Mouse (Mus musculus) neural tube, embryonic 14.5 days (tissue): ENCODE results near the gene Cxcl14. TPM values are rescaled to one million over a fixed set of nuclear protein-coding genes. Genes with fewer than 3 reads are reported as not detected.

Experiments used
- ATAC-seq: fragments of 200-750 bp; cut with Nextera tagmentation; 2 replicates; pipeline ENCODE4 v1.8.0; 2017; ENCODE audit warnings: low read depth, mild to moderate bottlenecking, moderate TSS enrichment, moderate library complexity
- H3K27ac ChIP-seq: fragments of 300-500 bp; sonication (generic); 2 replicates; pipeline ENCODE4 v1.5.1; 2014; ENCODE audit warnings: low read depth, mild to moderate bottlenecking, control low read depth, low read length, moderate library complexity, mixed read lengths
- H3K27me3 ChIP-seq: fragments of 300-500 bp; sonication (generic); 2 replicates; pipeline ENCODE4 v1.6.1; 2014; ENCODE audit warnings: low read length; ENCODE audit not compliant: control insufficient read depth, insufficient read depth
- H3K36me3 ChIP-seq: fragments of 300-500 bp; sonication (generic); 2 replicates; pipeline ENCODE4 v1.6.1; 2014; ENCODE audit warnings: low read length, mixed read lengths; ENCODE audit not compliant: control insufficient read depth, insufficient read depth
- H3K4me1 ChIP-seq: fragments of 300-500 bp; sonication (generic); 2 replicates; pipeline ENCODE4 v1.6.1; 2014; ENCODE audit warnings: low read length; ENCODE audit not compliant: control insufficient read depth, insufficient read depth
- H3K4me2 ChIP-seq: fragments of 300-500 bp; sonication (generic); 2 replicates; pipeline ENCODE4 v1.6.1; 2014; ENCODE audit warnings: mild to moderate bottlenecking, low read depth, low read length, control low read depth
- H3K4me3 ChIP-seq: fragments of 300-500 bp; sonication (generic); 2 replicates; pipeline ENCODE4 v1.5.1; 2014; ENCODE audit warnings: low read depth, low read length, control low read depth, mixed read lengths
- H3K9ac ChIP-seq: fragments of 300-500 bp; sonication (generic); replicated peaks from 2 replicates; pipeline ENCODE4 v1.6.1; 2014; ENCODE audit warnings: low read depth, mild to moderate bottlenecking, control low read depth, low read length, mixed read lengths
- H3K9me3 ChIP-seq: fragments of 300-500 bp; sonication (generic); 2 replicates; pipeline ENCODE4 v1.6.1; 2016; ENCODE audit warnings: low read length; ENCODE audit not compliant: control insufficient read depth
- WGBS: fragments of 180-500 bp; shearing (Covaris S2); extraction: QIAGEN DNeasy Blood & Tissue Kit; methylation state at CpG from one replicate; pipeline ENCODE4 v1.1.7; 2014; 5-methylcytosine and 5-hydroxymethylcytosine counted together
- polyA plus RNA-seq: library from polyadenylated mRNA; unstranded; fragments of >200 nt; fragmentation: Nextera tagmentation; extraction: Ambion mirVana; gene quantifications from 2 replicates; pipeline ENCODE4 v1.2.1, GENCODE M21; 2014

Gene Cxcl14
- polyA plus RNA-seq, 1 experiment from 2014 or later, result 2.5 TPM

- 95% methylated on average over 11 of the region's 11 CpGs for WGBS
- Histone ChIP-seq H3K4me1 (peaks cover 10% of the 10 kb centered on the region; the same call in 1 of the 2 replicates), H3K4me3 (no peak overlapping the region), H3K27ac (no peak overlapping the region), H3K27me3 (peaks cover 26% of the 10 kb centered on the region), H3K36me3 (no peaks in the 10 kb centered on the region), H3K9ac (no peak overlapping the region), H3K9me3 (no peaks in the 10 kb centered on the region), H3K4me2 (no peak overlapping the region)
- ATAC-seq, result no peak
Measured at GRCm38 (mm10) chr13:56299336-56299735, 3.0 kb upstream of the Cxcl14 start.

GRCm38 (mm10) chr13:56296659-56297020, 289 bp upstream of the Cxcl14 start:
- Histone ChIP-seq H3K9ac (peak overlapping the region; percentile 47), H3K9me3 (no peaks in the 10 kb centered on the region), H3K4me1 (peaks cover 10% of the 10 kb centered on the region; the same call in 1 of the 2 replicates), H3K27ac (no peak overlapping the region), H3K27me3 (peaks cover 30% of the 10 kb centered on the region), H3K4me2 (peak overlapping the region; percentile 67), H3K36me3 (no peaks in the 10 kb centered on the region), H3K4me3 (peak overlapping the region; percentile 31)
- ATAC-seq, result no peak
- 5% methylated on average over 8 of the region's 8 CpGs for WGBS

DNA sequence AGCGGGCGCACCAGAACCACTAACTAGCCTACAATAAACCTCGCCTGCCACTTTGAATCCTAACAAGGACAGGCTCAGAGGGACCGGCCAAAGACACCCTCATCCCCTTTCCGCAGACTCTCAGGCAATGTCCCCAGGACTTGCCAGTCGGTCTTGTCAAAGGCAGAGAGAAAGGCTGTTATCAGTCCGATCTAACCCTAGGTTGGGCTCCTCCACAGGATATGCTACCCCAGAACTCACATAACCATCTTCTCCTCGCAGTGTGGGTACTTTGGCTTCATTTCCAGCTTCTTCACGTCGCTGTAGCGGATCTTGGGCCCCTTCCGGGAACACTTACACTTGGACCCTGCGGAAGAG, 787 bp downstream of the Cxcl14 start:
- H3K4me3 ChIP-seq, result peak overlapping the region; percentile 31
- no peak overlapping the region for H3K27ac ChIP-seq
- no peak for ATAC-seq
- H3K4me1 ChIP-seq, result peaks cover 10% of the 10 kb centered on the region; the same call in 1 of the 2 replicates
- peak overlapping the region; percentile 67 for H3K4me2 ChIP-seq
- H3K36me3 ChIP-seq, result no peaks in the 10 kb centered on the region
- peaks cover 30% of the 10 kb centered on the region for H3K27me3 ChIP-seq
- H3K9ac ChIP-seq, result no peak overlapping the region; the same call in 1 of the 2 replicates
- 2% methylated on average over 13 of the region's 13 CpGs for whole genome bisulfite sequencing
- no peaks in the 10 kb centered on the region for H3K9me3 ChIP-seq

DNA sequence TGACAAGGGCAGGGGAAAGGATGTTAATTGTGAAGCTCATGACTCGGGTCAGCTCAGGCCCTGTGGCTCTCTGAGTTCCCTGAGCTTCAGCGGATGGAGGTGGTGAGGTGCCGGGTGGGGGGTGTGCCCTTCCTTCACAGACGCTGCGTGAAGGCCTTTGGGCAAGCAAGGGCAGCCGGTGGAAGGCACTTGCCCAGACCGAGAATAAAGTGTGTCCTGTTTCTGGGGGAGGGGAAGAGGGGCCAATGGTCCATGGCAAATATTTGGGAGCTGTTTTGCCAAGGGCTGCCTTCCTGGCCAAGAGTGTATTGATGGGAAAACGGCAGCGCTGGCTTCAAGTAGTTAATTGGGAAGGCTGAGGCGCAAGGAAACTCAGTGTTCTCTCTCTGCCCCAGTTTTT, 1.4 kb downstream of the Cxcl14 start:
- Histone ChIP-seq H3K4me3 (no peak overlapping the region), H3K36me3 (no peaks in the 10 kb centered on the region), H3K27me3 (peaks cover 30% of the 10 kb centered on the region), H3K9me3 (no peaks in the 10 kb centered on the region), H3K4me1 (peaks cover 10% of the 10 kb centered on the region; the same call in 1 of the 2 replicates), H3K27ac (no peak overlapping the region), H3K9ac (no peak overlapping the region), H3K4me2 (no peak overlapping the region)
- no peak for ATAC-seq
- WGBS, result 3% methylated on average over 10 of the region's 10 CpGs

DNA sequence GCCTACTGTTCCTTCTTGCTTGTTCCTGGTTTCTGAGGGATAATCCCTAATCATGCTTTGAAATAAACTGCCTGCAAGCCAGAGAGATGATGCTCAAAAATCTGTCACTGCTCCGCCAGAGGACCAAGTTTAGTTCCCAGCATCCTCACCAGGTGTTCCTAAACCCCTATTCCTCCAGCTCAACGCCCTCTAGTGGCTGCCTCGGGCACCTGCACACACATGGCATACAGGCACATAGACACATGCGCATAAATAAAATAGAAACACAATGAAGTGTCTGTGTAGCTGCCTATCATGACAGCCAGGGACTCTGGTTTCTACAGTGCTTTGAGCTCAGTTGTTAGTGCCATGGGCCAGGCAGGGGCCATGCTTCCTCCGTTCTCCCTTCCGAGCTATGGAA, 6.4 kb downstream of the Cxcl14 start:
- Histone ChIP-seq H3K9ac (no peak overlapping the region), H3K36me3 (no peaks in the 10 kb centered on the region), H3K4me1 (no peaks in the 10 kb centered on the region), H3K4me3 (no peak overlapping the region), H3K27me3 (peaks cover 9% of the 10 kb centered on the region), H3K4me2 (no peak overlapping the region), H3K9me3 (no peaks in the 10 kb centered on the region), H3K27ac (no peak overlapping the region)
- WGBS, result 79% methylated on average over 6 of the region's 6 CpGs
- ATAC-seq, result no peak

GRCm38 (mm10) chr13:56289261-56289660, 7.1 kb downstream of the Cxcl14 start:
- Histone ChIP-seq H3K9me3 (no peaks in the 10 kb centered on the region), H3K9ac (no peak overlapping the region), H3K4me2 (no peak overlapping the region), H3K36me3 (no peaks in the 10 kb centered on the region), H3K27me3 (peaks cover 3% of the 10 kb centered on the region), H3K27ac (no peak overlapping the region), H3K4me3 (no peak overlapping the region), H3K4me1 (no peaks in the 10 kb centered on the region)
- 65% methylated on average over 11 of the region's 11 CpGs for WGBS
- ATAC-seq, result no peak

GRCm38 (mm10) chr13:56288601-56289000, 7.8 kb downstream of the Cxcl14 start:
- 46% methylated on average over 4 of the region's 4 CpGs for WGBS
- Histone ChIP-seq H3K4me2 (no peak overlapping the region), H3K4me1 (no peaks in the 10 kb centered on the region), H3K36me3 (no peaks in the 10 kb centered on the region), H3K9me3 (no peaks in the 10 kb centered on the region), H3K9ac (no peak overlapping the region), H3K4me3 (no peak overlapping the region), H3K27me3 (no peaks in the 10 kb centered on the region), H3K27ac (no peak overlapping the region)
- ATAC-seq, result no peak

GRCm38 (mm10) chr13:56287091-56287490, 9.3 kb downstream of the Cxcl14 start:
- H3K27me3 ChIP-seq, result no peaks in the 10 kb centered on the region
- H3K4me1 ChIP-seq, result no peaks in the 10 kb centered on the region
- 61% methylated on average over 9 of the region's 9 CpGs for WGBS
- H3K4me3 ChIP-seq, result no peak overlapping the region
- H3K4me2 ChIP-seq, result no peak overlapping the region
- no peak for ATAC-seq
- H3K9me3 ChIP-seq, result no peaks in the 10 kb centered on the region
- no peaks in the 10 kb centered on the region for H3K36me3 ChIP-seq
- H3K27ac ChIP-seq, result no peak overlapping the region
- H3K9ac ChIP-seq, result no peak overlapping the region

DNA sequence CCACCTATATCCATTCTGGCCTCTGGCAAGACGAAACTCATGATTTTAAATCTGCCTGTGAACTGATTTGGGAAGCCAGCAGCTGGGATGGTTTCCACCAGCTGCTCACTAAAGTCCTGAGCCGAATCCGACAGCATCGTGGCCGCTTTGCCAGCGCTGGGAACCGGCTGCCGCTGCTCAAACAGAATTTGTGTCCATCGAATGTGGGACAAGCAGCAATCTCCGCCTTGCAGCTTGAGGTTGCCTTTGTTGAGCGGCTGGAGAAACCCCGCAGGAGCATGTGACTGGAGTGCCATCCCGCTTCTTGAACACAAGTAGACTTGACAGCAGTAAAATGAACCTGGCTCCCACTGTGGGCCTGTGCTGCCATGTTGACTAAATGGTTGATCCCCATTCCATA, 13.0 kb downstream of the Cxcl14 start:
- WGBS, result 92% methylated on average over 13 of the region's 13 CpGs

DNA sequence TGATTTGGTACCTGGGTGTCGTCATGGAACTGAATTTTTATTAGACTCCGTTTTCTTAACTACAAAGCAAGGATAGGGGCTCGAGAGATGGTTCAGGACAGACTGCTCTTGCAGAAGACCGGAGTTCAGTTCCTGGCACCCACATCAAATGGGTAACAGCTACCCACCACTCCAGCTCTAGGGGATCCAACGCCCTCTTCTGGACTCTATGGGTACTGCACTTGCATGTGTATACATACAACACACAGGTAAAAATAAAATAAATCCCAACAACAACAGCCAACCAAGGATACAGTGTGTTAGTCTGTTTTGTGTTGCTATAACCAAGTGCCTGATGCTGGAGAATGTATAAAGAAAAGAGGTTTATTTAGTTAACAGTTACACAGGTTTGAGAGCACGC, 16.0 kb downstream of the Cxcl14 start:
- Histone ChIP-seq H3K4me3 (no peak overlapping the region), H3K4me1 (no peaks in the 10 kb centered on the region), H3K27me3 (no peaks in the 10 kb centered on the region), H3K4me2 (no peak overlapping the region), H3K27ac (no peak overlapping the region), H3K36me3 (no peaks in the 10 kb centered on the region), H3K9me3 (no peaks in the 10 kb centered on the region), H3K9ac (no peak overlapping the region)
- no peak for ATAC-seq
- WGBS, result 83% methylated on average over 6 of the region's 6 CpGs

More for the DNA sequence above, 13.0 kb downstream of the Cxcl14 start:
- Histone ChIP-seq H3K9ac (no peak overlapping the region), H3K36me3 (no peaks in the 10 kb centered on the region), H3K27me3 (no peaks in the 10 kb centered on the region), H3K4me1 (no peaks in the 10 kb centered on the region), H3K4me3 (no peak overlapping the region), H3K9me3 (no peaks in the 10 kb centered on the region), H3K27ac (no peak overlapping the region), H3K4me2 (no peak overlapping the region)
- no peak for ATAC-seq
